Comparison of ENCODE assay signal across 27 mouse cellular contexts in genomic region chr14:23539621-23540020, GRCm38 (mm10).
"Had no signal": no experiment of that assay in that cellular context is flagged by ENCODE, and none has a peak within 500 bp of the region (broad histone marks: within the 10 kb centered on the region; RNA-seq: fewer than 3 reads in every experiment).

No protein-coding gene starts in this region.

- H3K4me1 ChIP-seq: embryonic facial prominence, embryonic 10.5 days; embryonic facial prominence, embryonic 12.5 days; embryonic facial prominence, embryonic 13.5 days; embryonic facial prominence, embryonic 15.5 days; forebrain, embryonic 10.5 days; forebrain, embryonic 12.5 days; forebrain, embryonic 13.5 days; forebrain, embryonic 15.5 days had no signal

- H3K4me3 ChIP-seq: embryonic facial prominence, embryonic 10.5 days; embryonic facial prominence, embryonic 12.5 days; embryonic facial prominence, embryonic 13.5 days; embryonic facial prominence, embryonic 15.5 days; erythroblast, embryonic 14.5 days; forebrain, embryonic 10.5 days; forebrain, embryonic 12.5 days; forebrain, embryonic 13.5 days; forebrain, embryonic 15.5 days; gastrocnemius, adult 2 months; heart, adult 2 months had no signal

- ATAC-seq: forebrain, embryonic 13.5 days; forebrain, embryonic 14.5 days; forebrain, embryonic 15.5 days; forebrain, embryonic 16.5 days; forebrain, postnatal 0 days had no signal

- H3K4me2 ChIP-seq: embryonic facial prominence, embryonic 12.5 days; embryonic facial prominence, embryonic 13.5 days; embryonic facial prominence, embryonic 15.5 days; forebrain, embryonic 12.5 days; forebrain, embryonic 13.5 days; forebrain, embryonic 15.5 days had no signal

- H3K36me3 ChIP-seq: embryonic facial prominence, embryonic 10.5 days; embryonic facial prominence, embryonic 12.5 days; embryonic facial prominence, embryonic 13.5 days; embryonic facial prominence, embryonic 15.5 days; forebrain, embryonic 10.5 days; forebrain, embryonic 12.5 days; forebrain, embryonic 15.5 days had no signal

- H3K9ac ChIP-seq: embryonic facial prominence, embryonic 12.5 days; embryonic facial prominence, embryonic 13.5 days; embryonic facial prominence, embryonic 15.5 days; forebrain, embryonic 12.5 days; forebrain, embryonic 13.5 days; forebrain, embryonic 15.5 days; forebrain, postnatal 0 days had no signal

- H3K27ac ChIP-seq: embryonic facial prominence, embryonic 10.5 days; embryonic facial prominence, embryonic 12.5 days; embryonic facial prominence, embryonic 13.5 days; embryonic facial prominence, embryonic 15.5 days; forebrain, embryonic 10.5 days; forebrain, embryonic 12.5 days; forebrain, embryonic 13.5 days; forebrain, embryonic 15.5 days; gastrocnemius, adult 2 months; heart, adult 2 months had no signal

- H3K9me3 ChIP-seq: embryonic facial prominence, embryonic 12.5 days; embryonic facial prominence, embryonic 13.5 days; forebrain, embryonic 12.5 days; forebrain, embryonic 13.5 days; forebrain, embryonic 15.5 days had no signal

- DNase-seq: cerebellum, adult 8-10 months; cerebellum, adult 9-10 months; cerebellum, adult 9-11 months; cerebellum, postnatal 10 days; cerebellum, postnatal 14 days; cerebellum, postnatal 25 days; cerebellum, postnatal 36 days; embryo, embryonic 11 days; forebrain, postnatal 0 days; gastrocnemius, adult 2 months; gastrocnemius, postnatal 10 days; gastrocnemius, postnatal 14 days; gastrocnemius, postnatal 25 days; gastrocnemius, postnatal 36 days; heart, adult 18-20 months; heart, adult 2 months had no signal

- H3K27me3 ChIP-seq: embryonic facial prominence, embryonic 12.5 days; embryonic facial prominence, embryonic 13.5 days; embryonic facial prominence, embryonic 15.5 days; forebrain, embryonic 12.5 days; forebrain, embryonic 13.5 days; forebrain, embryonic 15.5 days had no signal
